Mouse (Mus musculus) fibroblast of lung, adult 2 months (primary cell): Measurements from ENCODE around the gene AC129217.1.
"Not testable (repeated sequence)": the region's sequence is repeated elsewhere in the genome, so short reads cannot be mapped to it uniquely, and the experiment has no call there.

Experiments
- DNase-seq: peaks from one replicate; pipeline ENCODE4 v3.0.0-alpha.2; 2011; ENCODE audit warnings: low read depth

The AC129217.1 gene

GRCm38 (mm10) chr19:8830664-8831063, 1.1 kb downstream of the AC129217.1 start:
- DNase-seq = no peak

GRCm38 (mm10) chr19:8831262-8831661, 1.7 kb downstream of the AC129217.1 start:
- DNase-seq = no peak

- DNase-seq = no peak
Observed at GRCm38 (mm10) chr19:8832971-8833370, 3.4 kb downstream of the AC129217.1 start.

- DNase-seq = not testable (repeated sequence)
Observed at GRCm38 (mm10) chr19:8836327-8836726, 6.8 kb downstream of the AC129217.1 start.

- peak; percentile 36 for DNase-seq
Observed at GRCm38 (mm10) chr19:8837251-8837791, 7.7 kb downstream of the AC129217.1 start, which contains the start of gene Bscl2. TSS of gene Bscl2 (plus strand) at chr19:8837467.

GRCm38 (mm10) chr19:8838041-8838730, 8.6 kb downstream of the AC129217.1 start:
- DNase-seq = no peak

- DNase-seq = no peak
Observed at GRCm38 (mm10) chr19:8839103-8839907, 9.7 kb downstream of the AC129217.1 start, which contains the start of gene Gng3. TSS of gene Gng3 (minus strand) at chr19:8839194.

- DNase-seq = peak; percentile 34
Observed at GRCm38 (mm10) chr19:8839908-8840791, 10.6 kb downstream of the AC129217.1 start.

GRCm38 (mm10) chr19:8841012-8841411, 11.4 kb downstream of the AC129217.1 start:
- no peak for DNase-seq

- no peak for DNase-seq
Observed at GRCm38 (mm10) chr19:8842961-8843360, 13.4 kb downstream of the AC129217.1 start.

- peak; percentile 38 for DNase-seq
Observed at GRCm38 (mm10) chr19:8844371-8845129, 15.0 kb downstream of the AC129217.1 start.

- no peak for DNase-seq
Observed at GRCm38 (mm10) chr19:8848356-8848755, 18.8 kb downstream of the AC129217.1 start.

GRCm38 (mm10) chr19:8850402-8850901, 20.9 kb downstream of the AC129217.1 start, which contains the start of gene Lrrn4cl:
TSS of gene Lrrn4cl (plus strand) at chr19:8850768.
- peak; percentile 85 for DNase-seq

GRCm38 (mm10) chr19:8851639-8852038, 22.1 kb downstream of the AC129217.1 start:
- DNase-seq = no peak

GRCm38 (mm10) chr19:8852236-8852928, 22.8 kb downstream of the AC129217.1 start:
- DNase-seq = no peak

GRCm38 (mm10) chr19:8853117-8853516, 23.5 kb downstream of the AC129217.1 start:
- no peak for DNase-seq

- no peak for DNase-seq
Observed at GRCm38 (mm10) chr19:8857689-8858088, 28.1 kb downstream of the AC129217.1 start.

GRCm38 (mm10) chr19:8859018-8859417, 29.4 kb downstream of the AC129217.1 start:
- DNase-seq = no peak

- DNase-seq = no peak
Observed at GRCm38 (mm10) chr19:8864265-8864664, 34.7 kb downstream of the AC129217.1 start.

- DNase-seq = not testable (repeated sequence)
Observed at GRCm38 (mm10) chr19:8870381-8870780, 40.8 kb downstream of the AC129217.1 start.
